Mouse (Mus musculus) liver, embryonic 12.5 days (tissue): ENCODE data around the gene Dennd4a. TPM values are rescaled to one million over a fixed set of nuclear protein-coding genes. Genes with fewer than 3 reads are reported as not detected.

Source experiments
- ATAC-seq: fragments of 200-750 bp; cut with Nextera tagmentation; 2 replicates; pipeline ENCODE4 v1.8.0; 2017; ENCODE audit warnings: moderate number of reproducible peaks, mild to moderate bottlenecking, moderate library complexity
- H3K27ac ChIP-seq: fragments of 300-500 bp; sonication (generic); 2 replicates; pipeline ENCODE4 v1.5.1; 2016; ENCODE audit warnings: mild to moderate bottlenecking
- H3K27me3 ChIP-seq: fragments of 300-500 bp; sonication (generic); replicated peaks from 2 replicates; pipeline ENCODE4 v1.6.1; 2016; ENCODE audit warnings: mild to moderate bottlenecking, moderate library complexity
- H3K36me3 ChIP-seq: fragments of 300-500 bp; sonication (generic); 2 replicates; pipeline ENCODE4 v1.6.1; 2016; ENCODE audit warnings: mild to moderate bottlenecking, moderate library complexity
- H3K4me1 ChIP-seq: fragments of 300-500 bp; sonication (generic); 2 replicates; pipeline ENCODE4 v1.6.1; 2016
- H3K4me2 ChIP-seq: fragments of 300-500 bp; sonication (generic); 2 replicates; pipeline ENCODE4 v1.6.1; 2016; ENCODE audit warnings: mild to moderate bottlenecking, moderate library complexity
- H3K4me3 ChIP-seq: fragments of 300-500 bp; sonication (generic); 2 replicates; pipeline ENCODE4 v1.5.1; 2016; ENCODE audit warnings: mild to moderate bottlenecking, moderate library complexity
- H3K9ac ChIP-seq: fragments of 300-500 bp; sonication (generic); 2 replicates; pipeline ENCODE4 v1.6.1; 2016; ENCODE audit warnings: mild to moderate bottlenecking, moderate library complexity
- H3K9me3 ChIP-seq: fragments of 300-500 bp; sonication (generic); replicated peaks from 2 replicates; pipeline ENCODE4 v1.6.1; 2016; ENCODE audit warnings: mild to moderate bottlenecking, moderate library complexity
- WGBS: fragments of 180-500 bp; shearing (Covaris S2); methylation state at CpG from one replicate; pipeline ENCODE4 v1.1.7; 2016; ENCODE audit not compliant: insufficient replicate concordance; 5-methylcytosine and 5-hydroxymethylcytosine counted together
- polyA plus RNA-seq: library from polyadenylated mRNA; unstranded; fragments of >200 nt; fragmentation: Nextera tagmentation; extraction: Ambion mirVana; gene quantifications from 2 replicates; pipeline ENCODE4 v1.2.1, GENCODE M21; 2016

Dennd4a gene
- polyA plus RNA-seq, 1 experiment from 2014 or later: 32.7 TPM

- Histone ChIP-seq H3K4me1 (no peaks in the 10 kb centered on the region), H3K9me3 (no peaks in the 10 kb centered on the region), H3K36me3 (peaks cover 89% of the 10 kb centered on the region), H3K4me2 (no peak overlapping the region), H3K27ac (no peak overlapping the region), H3K9ac (no peak overlapping the region), H3K27me3 (no peaks in the 10 kb centered on the region), H3K4me3 (no peak overlapping the region)
- 64% methylated on average over 4 of the region's 4 CpGs for WGBS
- no peak for ATAC-seq
These were observed 91.7 kb downstream of the Dennd4a start for GRCm38 (mm10) chr9:64902866-64903265.

GRCm38 (mm10) chr9:64903386-64903785, 92.2 kb downstream of the Dennd4a start:
- Histone ChIP-seq H3K4me3 (no peak overlapping the region), H3K9ac (no peak overlapping the region), H3K9me3 (no peaks in the 10 kb centered on the region), H3K27ac (no peak overlapping the region), H3K27me3 (no peaks in the 10 kb centered on the region), H3K4me1 (no peaks in the 10 kb centered on the region), H3K36me3 (peaks cover 87% of the 10 kb centered on the region), H3K4me2 (no peak overlapping the region)
- no peak for ATAC-seq
- 67% methylated on average over 3 of the region's 3 CpGs for WGBS

GRCm38 (mm10) chr9:64904917-64905640, 93.9 kb downstream of the Dennd4a start:
- Histone ChIP-seq H3K4me2 (no peak overlapping the region), H3K36me3 (peaks cover 86% of the 10 kb centered on the region), H3K9ac (no peak overlapping the region), H3K9me3 (no peaks in the 10 kb centered on the region), H3K4me3 (no peak overlapping the region), H3K27me3 (no peaks in the 10 kb centered on the region), H3K4me1 (no peaks in the 10 kb centered on the region), H3K27ac (no peak overlapping the region)
- WGBS: 74% methylated on average over 14 of the region's 14 CpGs
- no peak for ATAC-seq

GRCm38 (mm10) chr9:64907441-64907840, 96.3 kb downstream of the Dennd4a start:
- H3K9ac ChIP-seq: no peak overlapping the region
- H3K36me3 ChIP-seq: peaks cover 90% of the 10 kb centered on the region
- WGBS: 88% methylated on average over 3 of the region's 3 CpGs
- ATAC-seq: no peak
- no peak overlapping the region for H3K27ac ChIP-seq
- H3K27me3 ChIP-seq: no peaks in the 10 kb centered on the region
- H3K4me1 ChIP-seq: no peaks in the 10 kb centered on the region
- no peak overlapping the region for H3K4me3 ChIP-seq
- no peak overlapping the region for H3K4me2 ChIP-seq
- no peaks in the 10 kb centered on the region for H3K9me3 ChIP-seq

- ATAC-seq: no peak
- no peak overlapping the region for H3K9ac ChIP-seq
- no peak overlapping the region for H3K27ac ChIP-seq
- H3K27me3 ChIP-seq: no peaks in the 10 kb centered on the region
- peaks cover 8% of the 10 kb centered on the region for H3K4me1 ChIP-seq
- H3K4me3 ChIP-seq: no peak overlapping the region
- no peak overlapping the region for H3K4me2 ChIP-seq
- 86% methylated on average over 4 of the region's 4 CpGs for WGBS
- H3K36me3 ChIP-seq: peaks cover 87% of the 10 kb centered on the region
- no peaks in the 10 kb centered on the region for H3K9me3 ChIP-seq
These were observed 102.3 kb downstream of the Dennd4a start for GRCm38 (mm10) chr9:64913406-64913805.

- 89% methylated on average over 2 of the region's 2 CpGs for WGBS
- Histone ChIP-seq H3K27me3 (no peaks in the 10 kb centered on the region), H3K4me1 (peaks cover 8% of the 10 kb centered on the region), H3K9me3 (no peaks in the 10 kb centered on the region), H3K36me3 (peaks cover 88% of the 10 kb centered on the region), H3K4me2 (no peak overlapping the region), H3K4me3 (no peak overlapping the region), H3K9ac (no peak overlapping the region), H3K27ac (no peak overlapping the region)
- no peak for ATAC-seq
These were observed 102.8 kb downstream of the Dennd4a start for GRCm38 (mm10) chr9:64913973-64914372.

- Histone ChIP-seq H3K4me1 (peaks cover 8% of the 10 kb centered on the region), H3K27me3 (no peaks in the 10 kb centered on the region), H3K36me3 (peaks cover 84% of the 10 kb centered on the region), H3K9ac (no peak overlapping the region), H3K9me3 (no peaks in the 10 kb centered on the region), H3K4me3 (no peak overlapping the region), H3K4me2 (no peak overlapping the region), H3K27ac (no peak overlapping the region)
- ATAC-seq: no peak
- WGBS: 72% methylated on average over 4 of the region's 4 CpGs
These were observed 103.5 kb downstream of the Dennd4a start for GRCm38 (mm10) chr9:64914629-64915028.

- H3K4me2 ChIP-seq: peak overlapping the region; percentile 61
- H3K9ac ChIP-seq: peak overlapping the region; percentile 52
- H3K4me3 ChIP-seq: peak overlapping the region; percentile 46
- no peaks in the 10 kb centered on the region for H3K27me3 ChIP-seq
- no peaks in the 10 kb centered on the region for H3K9me3 ChIP-seq
- ATAC-seq: peak; percentile 73
- WGBS: 36% methylated on average over 16 of the region's 16 CpGs
- peaks cover 14% of the 10 kb centered on the region for H3K4me1 ChIP-seq
- peak overlapping the region; percentile 45; the same call in 1 of the 2 replicates for H3K27ac ChIP-seq
- peaks cover 75% of the 10 kb centered on the region for H3K36me3 ChIP-seq
These were observed 107.4 kb downstream of the Dennd4a start for GRCm38 (mm10) chr9:64918560-64918959.

- Histone ChIP-seq H3K4me3 (no peak overlapping the region), H3K9ac (no peak overlapping the region), H3K4me1 (peaks cover 12% of the 10 kb centered on the region), H3K27me3 (no peaks in the 10 kb centered on the region), H3K36me3 (peaks cover 27% of the 10 kb centered on the region), H3K27ac (no peak overlapping the region), H3K9me3 (no peaks in the 10 kb centered on the region), H3K4me2 (no peak overlapping the region)
- WGBS: 55% methylated on average over 5 of the region's 5 CpGs
- ATAC-seq: no peak
These were observed 114.6 kb downstream of the Dennd4a start for GRCm38 (mm10) chr9:64925771-64926170.

GRCm38 (mm10) chr9:64926201-64926991, 115.3 kb downstream of the Dennd4a start:
- Histone ChIP-seq H3K9me3 (no peaks in the 10 kb centered on the region), H3K4me2 (no peak overlapping the region), H3K27me3 (no peaks in the 10 kb centered on the region), H3K4me1 (peaks cover 18% of the 10 kb centered on the region), H3K36me3 (peaks cover 21% of the 10 kb centered on the region), H3K27ac (no peak overlapping the region), H3K4me3 (no peak overlapping the region), H3K9ac (no peak overlapping the region)
- ATAC-seq: peak; percentile 33
- 70% methylated on average over 8 of the region's 8 CpGs for WGBS

- H3K4me1 ChIP-seq: peaks cover 57% of the 10 kb centered on the region
- H3K27ac ChIP-seq: no peak overlapping the region
- no peak overlapping the region for H3K4me3 ChIP-seq
- 64% methylated on average over 4 of the region's 4 CpGs for WGBS
- no peak for ATAC-seq
- H3K36me3 ChIP-seq: no peaks in the 10 kb centered on the region
- H3K27me3 ChIP-seq: no peaks in the 10 kb centered on the region
- H3K4me2 ChIP-seq: no peak overlapping the region
- no peaks in the 10 kb centered on the region for H3K9me3 ChIP-seq
- no peak overlapping the region for H3K9ac ChIP-seq
These were observed 119.1 kb downstream of the Dennd4a start for GRCm38 (mm10) chr9:64930256-64930655.
